Mouse (Mus musculus): ENCODE measurements around the gene Aste1. TPM values are rescaled to one million over a fixed set of nuclear protein-coding genes. Genes with fewer than 3 reads are reported as not detected.
A peak's percentile ranks its signal among the peaks of the same experiment; 100 is the strongest.

Gene Aste1
- total RNA-seq (2015) (12.1 and 15.8 TPM in 2 replicates), total RNA-seq (2017) (6.0 and 7.8 TPM in 2 replicates)

DNA sequence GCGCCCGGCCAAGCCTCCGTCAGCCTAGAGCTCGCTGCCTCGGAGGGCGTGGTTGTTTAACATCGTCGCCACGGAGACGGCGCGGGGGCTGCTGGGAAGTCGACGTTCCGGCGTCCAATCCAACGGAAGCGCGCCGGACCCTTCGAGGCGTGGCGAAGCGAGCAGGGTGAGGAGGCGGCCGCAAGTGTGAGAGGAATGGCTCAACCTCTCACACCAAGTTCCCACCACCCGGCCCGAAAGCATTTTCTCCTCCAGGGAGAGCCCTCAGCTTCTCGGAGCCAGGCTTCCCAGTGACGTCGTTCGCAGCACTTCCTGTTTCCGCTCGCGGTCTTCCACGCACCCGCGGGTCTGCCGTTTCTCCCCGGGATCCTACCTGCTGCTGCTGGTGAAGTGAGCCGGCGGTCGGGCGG, at the start of gene Aste1, which contains the start of gene Nek11:
Gene Aste1, plus strand, starts transcription at position 175 of the 410 bp plus-strand sequence.
Gene Nek11, minus strand, starts transcription at position 307 of the 410 bp plus-strand sequence.
- peak; percentile 98 for ATAC-seq (ENCODE audit: poor library complexity, severe bottlenecking)

DNA sequence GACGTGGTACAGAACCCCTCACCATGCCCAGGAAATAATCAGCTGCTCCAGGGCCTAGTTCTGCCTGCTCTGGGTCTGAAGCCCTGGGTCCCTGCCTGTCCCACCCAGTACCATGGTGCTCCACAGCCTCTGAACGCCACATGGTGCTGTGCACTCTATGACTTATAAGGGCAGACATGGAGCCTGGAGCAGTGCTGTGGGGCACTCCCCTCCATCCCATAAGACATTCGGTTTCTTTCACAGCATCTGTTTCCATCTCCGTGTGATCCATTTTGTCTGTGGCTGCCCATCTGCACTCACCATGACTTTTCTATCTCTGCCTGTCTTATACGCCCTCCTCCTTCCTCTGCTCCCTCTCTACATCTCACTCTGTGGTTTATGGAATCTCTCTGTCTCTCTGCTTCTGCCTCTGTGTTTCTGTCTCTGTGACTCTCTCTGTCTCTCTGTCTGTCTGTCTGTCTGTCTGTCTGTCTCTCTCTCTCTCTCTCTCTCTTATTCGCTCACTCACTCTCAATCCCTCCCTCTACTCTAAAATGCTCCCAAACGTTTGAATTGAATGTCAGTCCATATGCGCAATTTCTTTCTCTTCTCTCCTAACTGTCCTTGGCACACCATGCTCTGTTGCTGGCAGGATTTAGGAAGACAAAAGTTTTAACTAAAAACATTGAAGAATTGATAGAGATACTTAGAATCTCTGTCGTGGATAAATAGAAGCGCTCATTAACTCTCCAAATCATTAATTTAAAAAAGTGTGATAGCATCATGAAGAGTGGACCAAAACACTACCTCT, 46.8 kb upstream of the Aste1 start:
- ATAC-seq (ENCODE audit: poor library complexity, severe bottlenecking), result no peak

DNA sequence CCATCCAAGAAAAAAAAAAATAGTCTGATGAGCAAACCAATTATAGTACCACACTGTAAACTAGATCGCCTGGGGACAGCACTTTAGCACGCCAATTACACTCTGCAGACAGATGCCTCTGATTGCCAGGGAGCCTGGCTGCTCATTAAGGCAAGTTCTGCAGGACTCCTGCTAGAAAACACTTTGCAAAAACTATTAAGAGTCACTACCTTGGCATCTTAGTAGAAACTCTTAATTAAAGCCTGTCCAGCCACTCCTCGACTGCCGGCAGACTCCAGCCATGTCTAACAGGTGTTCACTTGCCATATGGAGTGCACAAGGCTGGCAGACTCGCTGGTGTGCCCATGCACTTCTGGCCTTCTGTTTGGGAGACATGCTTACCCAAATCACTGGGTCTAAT, 46.2 kb upstream of the Aste1 start:
- ATAC-seq (ENCODE audit: poor library complexity, severe bottlenecking), result no peak

DNA sequence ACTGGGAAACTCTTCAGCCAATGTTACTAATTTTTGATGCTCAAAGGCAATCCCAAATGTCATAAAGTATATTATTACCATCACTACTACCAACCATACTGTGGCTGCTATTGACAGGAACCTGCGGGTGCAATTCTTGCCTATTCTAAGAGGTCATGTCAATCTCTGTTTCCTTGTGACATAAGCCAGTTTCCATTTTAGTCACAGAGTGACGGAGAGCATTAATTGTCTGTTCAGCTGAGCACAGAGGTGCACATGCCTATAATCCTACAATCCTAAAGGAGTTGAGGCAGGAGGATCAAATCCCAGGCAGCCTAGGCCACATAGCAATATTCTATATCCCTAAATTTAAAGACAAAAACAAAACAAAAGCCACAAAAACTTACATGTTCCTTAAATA, 33.0 kb upstream of the Aste1 start:
- ATAC-seq (ENCODE audit: poor library complexity, severe bottlenecking), result no peak

DNA sequence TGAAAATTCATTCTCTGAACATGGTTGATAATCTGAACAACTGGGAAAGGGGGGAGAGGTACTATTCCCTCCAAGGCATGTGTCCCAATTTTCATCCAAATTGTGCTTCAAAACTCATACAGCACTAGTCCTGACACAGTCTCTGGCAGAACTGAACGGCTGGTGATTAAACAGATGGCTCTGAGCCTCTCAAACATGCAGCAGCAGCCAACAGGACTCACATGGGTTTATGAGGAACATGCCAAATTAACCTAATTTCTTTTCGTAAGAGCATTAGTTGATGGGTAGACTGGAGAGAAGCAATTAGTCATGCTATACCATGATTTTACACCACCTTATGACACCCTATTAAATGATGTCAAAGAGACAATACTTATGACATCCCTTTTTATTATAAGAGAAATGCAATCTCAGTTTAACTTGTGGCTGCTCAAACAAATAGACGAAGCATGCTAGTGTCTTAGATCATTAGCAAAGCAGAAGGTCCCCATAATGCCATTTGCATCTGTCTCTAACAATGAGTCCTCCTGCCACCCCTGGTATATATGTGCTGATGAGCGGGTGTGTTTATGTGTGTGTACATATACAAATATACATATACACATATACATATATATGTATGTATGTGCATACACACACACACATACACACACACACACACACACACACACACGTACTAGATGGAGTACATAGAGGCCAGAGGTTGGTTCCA, 31.5 kb upstream of the Aste1 start:
- ATAC-seq (ENCODE audit: poor library complexity, severe bottlenecking), result no peak

DNA sequence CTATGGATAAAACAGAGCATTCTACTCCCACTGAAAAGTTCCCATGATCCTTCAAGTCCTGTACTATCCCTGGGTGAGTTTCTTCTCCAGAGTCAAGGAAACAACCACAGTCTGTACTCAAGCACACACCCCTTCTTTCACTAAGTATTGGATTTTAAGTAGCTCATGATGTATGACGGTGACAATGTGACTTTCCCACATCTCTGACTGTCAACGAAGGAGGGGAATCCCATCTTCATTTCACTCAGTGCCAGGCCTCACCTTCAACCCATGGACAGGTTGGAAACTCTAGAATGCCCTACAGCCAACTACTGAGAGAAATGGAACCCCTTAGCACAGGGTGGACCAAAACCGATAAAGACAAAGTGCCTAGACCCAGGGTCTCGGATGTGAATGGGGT, 29.0 kb upstream of the Aste1 start:
- ATAC-seq (ENCODE audit: poor library complexity, severe bottlenecking), result no peak

DNA sequence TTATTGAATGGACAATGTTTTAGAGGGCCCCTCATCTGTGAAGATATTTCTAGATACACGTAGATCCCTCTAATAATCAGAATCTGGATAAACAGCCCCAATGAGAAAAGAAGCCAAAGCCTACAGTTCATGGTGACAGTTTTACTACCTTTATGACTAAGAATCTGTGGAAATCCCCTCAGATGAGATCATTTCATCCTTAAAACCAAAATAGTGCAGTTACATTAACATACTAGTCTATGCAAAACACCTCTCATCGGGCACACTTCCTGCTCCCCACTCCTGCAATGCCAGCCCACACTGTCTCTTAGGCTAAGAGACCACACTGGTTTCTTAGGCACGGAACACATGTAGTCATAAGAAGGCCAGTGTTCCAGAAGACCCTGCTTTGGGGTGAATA, 26.6 kb upstream of the Aste1 start:
- no peak for ATAC-seq (ENCODE audit: poor library complexity, severe bottlenecking)

DNA sequence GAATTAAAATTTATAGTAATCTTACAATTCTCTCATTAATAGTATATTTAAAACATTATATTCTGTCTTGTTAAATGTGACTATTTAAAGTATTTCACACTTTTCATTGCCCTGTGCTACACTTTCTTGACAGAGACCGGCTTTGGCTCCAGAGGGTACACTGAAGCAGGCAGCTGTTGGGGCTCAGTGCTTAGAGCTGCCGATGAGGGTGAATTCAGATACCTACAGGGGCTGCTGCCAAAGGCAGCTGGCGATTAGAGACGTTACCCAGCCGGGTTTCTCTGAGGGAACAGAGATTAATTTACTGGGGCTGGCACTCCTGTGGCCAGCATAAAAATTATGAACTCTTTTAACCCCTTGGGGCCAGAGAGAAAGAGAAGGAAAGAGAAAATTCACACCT, 20.8 kb upstream of the Aste1 start:
- no peak for ATAC-seq (ENCODE audit: poor library complexity, severe bottlenecking)

DNA sequence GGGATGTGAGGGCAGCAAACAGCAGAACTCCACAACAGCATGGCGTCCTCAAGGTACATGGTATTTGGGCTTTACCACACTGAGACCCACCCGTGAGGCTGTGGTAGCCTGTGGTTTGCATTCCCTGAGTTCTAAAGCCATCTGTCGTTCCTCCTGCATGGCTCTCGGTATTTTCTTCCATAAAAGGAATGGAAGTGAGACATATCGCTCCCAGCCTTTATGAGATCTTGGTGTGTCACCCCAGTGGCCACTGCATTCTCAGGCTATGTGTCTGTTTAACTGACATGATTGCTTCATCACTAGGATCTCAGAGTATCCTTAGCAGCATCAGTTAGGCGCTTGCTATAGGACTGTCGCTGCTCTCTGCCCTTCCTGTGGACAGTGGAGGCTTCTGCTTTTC, 18.8 kb upstream of the Aste1 start:
- no peak for ATAC-seq (ENCODE audit: poor library complexity, severe bottlenecking)

DNA sequence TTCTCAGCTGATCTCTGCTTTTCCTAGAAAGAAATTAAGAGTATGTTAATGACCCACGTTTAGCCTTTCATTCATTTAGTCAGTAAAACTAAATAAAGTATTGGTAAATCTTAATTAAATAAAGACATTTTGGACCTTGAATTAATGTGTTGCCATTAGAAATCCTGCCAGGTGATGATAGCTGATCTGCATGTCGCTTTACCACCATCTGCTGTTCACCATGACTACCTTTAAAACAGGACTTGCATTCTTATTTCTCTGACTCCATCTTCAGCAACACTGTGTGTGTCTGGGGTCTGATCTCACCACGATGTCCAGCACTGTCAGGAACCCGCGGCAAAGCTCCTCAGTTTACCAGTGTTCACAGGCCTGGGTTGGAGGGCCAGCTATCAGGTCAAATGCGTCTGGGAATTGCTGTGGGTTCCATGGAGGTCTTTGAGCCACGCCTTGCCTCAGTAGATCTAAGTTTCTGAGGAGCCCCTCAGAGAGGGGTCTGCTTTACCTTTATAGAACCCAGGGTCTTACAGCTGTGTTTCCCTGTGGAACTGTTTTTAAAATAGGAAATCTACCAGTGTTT, 18.1 kb upstream of the Aste1 start:
- no peak for ATAC-seq (ENCODE audit: poor library complexity, severe bottlenecking)

DNA sequence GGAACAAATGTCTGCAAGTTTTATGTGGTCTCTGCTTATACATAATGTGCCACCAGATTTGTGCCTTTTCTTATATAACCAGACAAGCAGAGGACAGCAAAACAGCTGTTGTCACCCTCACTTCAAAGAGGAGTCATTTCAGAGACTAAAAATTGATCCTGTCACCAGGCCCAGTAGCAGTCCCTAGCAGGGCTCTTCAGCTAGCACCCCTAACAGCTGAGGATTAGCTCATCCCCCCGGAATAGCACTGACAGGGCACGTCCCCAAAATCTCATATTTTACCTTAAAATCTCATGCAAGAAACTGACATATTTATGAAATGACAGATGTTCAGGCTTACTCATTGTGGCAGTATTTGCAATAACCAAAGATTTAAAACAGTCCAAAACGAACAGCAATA, 17.6 kb upstream of the Aste1 start:
- no peak for ATAC-seq (ENCODE audit: poor library complexity, severe bottlenecking)

DNA sequence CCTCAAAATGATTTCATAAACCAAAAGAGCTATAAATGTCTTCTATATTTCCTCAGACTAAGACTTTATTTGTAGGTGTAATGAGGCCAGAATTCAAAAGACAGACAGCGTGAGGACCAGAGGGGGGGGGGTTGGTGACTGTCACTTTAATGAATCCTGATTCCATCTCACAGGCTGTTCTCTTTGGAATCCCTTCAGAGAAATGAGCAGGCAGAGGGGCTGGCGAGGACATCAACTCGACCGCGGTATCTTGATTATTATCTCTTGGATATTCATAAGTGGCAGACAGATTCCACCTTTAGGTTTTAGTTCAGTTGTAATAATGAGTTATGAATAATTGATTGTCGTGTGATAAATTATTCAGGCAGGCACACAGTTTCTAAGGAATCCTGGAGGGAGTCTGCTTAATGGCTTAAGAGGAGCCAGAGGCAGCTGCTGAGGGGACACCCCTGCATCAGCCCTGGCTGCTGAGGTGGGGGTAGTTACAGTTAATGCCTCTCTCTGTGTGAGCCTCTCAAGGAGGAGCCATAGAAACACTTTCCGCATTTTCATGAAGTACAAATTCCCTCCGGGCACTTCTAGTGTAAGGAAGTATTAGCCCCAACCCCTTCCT, 15.6 kb upstream of the Aste1 start:
- ATAC-seq (ENCODE audit: poor library complexity, severe bottlenecking), result no peak

DNA sequence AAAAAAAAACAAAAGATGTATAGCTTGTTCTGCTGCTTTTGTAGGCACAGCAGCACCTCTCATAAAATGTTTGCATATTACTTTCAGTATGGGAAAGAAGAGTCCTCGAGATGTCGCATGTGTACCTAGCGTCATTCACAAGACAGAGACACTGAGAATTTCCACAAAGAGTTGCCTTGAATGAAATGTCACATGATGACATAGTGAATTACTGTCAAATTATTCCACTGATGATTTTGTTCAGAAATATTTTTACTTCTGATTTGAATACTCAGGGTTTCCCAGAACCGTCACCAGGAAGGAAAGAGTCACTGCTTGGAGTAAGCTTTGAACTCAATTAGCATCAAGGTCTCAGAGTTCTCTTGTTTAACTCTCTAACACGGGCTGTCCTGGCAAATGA, 7.8 kb upstream of the Aste1 start:
- no peak for ATAC-seq (ENCODE audit: poor library complexity, severe bottlenecking)

DNA sequence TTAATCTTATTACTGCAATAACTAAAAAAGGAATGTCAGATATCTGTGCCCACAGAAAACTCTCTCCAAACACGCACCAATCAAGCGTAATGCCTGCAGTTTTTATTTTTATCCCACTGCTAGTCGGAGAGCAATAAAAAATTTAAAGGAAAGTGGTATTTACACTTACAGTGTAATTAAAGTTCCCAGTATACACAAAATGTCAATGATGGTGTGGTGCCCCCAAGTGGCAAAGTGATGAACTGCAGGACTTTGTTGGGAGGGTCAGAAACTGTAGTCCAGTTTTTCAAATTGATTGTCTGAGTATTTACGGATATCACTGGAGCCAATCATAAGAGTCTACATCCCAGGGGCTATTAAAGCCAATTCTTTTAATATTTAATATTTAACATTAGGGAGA, 5.9 kb upstream of the Aste1 start:
- ATAC-seq (ENCODE audit: poor library complexity, severe bottlenecking), result peak; percentile 85

DNA sequence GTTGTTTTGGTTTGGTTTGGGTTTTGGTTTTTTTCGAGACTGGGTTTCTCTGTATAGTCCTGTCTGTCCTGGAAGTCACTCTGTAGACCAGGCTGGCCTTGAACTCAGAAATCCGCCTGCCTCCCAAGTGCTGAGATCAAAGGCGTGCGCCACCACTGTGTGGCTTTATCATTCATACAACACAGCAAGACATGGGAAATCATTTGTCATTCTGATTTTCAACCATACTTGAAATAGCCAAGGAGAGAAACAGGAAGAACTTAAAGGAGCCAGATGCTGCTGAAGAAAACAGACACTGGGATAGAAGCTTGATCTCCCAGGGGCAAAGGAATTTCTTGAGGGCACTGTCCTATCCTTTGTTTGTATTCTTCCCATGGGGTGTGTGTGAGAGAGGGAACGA, 4.6 kb upstream of the Aste1 start:
- no peak for ATAC-seq (ENCODE audit: poor library complexity, severe bottlenecking)

DNA sequence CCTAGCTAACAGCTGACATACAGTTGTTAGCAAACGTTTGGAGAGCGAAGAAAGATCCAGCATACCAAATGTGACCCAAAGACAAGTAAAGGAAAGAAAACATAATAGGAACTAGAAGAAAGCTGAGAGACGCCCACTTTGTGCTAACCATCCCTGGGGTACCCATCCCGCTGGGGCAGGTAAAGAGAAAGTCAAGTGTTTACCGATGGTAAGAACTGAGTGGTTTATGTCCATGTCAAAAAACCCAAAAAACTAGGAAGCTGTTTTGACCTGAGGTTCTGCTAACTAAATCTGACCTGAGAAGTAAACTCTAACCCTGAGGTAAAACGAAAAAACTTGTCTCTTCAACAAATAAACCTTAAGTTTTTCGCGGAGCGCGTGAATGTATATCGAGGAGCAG, 472 bp upstream of the Aste1 start:
- peak; percentile 1; the same call in 1 of the 2 replicates for ATAC-seq (ENCODE audit: poor library complexity, severe bottlenecking)

DNA sequence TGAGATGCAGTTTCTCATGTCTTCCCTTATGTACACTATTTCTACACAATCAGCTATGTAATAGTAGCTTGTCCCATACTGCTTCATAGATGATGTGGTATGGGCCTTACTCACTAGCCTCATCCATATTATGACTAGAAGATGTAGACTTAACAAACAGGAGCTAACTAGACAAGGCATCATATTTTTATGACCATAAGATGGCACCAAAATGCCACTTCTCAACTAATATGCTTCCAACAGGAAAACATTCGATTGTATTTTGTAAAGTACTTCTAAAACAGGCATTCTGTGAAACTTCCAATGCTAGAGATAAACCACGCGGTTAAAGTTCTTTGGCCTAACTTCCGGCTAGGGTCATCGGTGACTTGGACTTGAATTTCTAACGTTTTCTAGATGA, 13.4 kb downstream of the Aste1 start:
- 0 out of 2 replicates have a peak, but pooled peaks have one; percentile 10 for ATAC-seq (ENCODE audit: poor library complexity, severe bottlenecking)

DNA sequence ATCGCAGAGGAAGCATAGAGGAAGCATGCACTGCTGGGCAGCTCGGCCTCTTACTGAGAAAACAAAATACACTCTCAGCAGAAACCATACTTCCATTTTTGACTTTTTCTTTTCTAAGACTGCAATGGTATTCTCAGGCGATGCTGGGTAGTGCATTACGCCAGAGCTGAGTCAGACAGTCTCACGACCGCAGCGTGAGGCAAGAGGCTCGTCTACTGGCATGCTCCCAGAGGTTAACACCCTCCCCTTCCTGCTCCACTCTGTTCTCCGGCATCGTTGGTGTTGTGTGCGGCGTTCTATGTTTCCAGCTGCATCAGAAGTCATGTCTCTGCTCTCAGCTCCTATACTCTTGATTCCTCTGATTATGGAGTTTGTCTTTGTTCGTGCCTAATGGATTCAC, 63.8 kb downstream of the Aste1 start:
- peak; percentile 100 for ATAC-seq (ENCODE audit: poor library complexity, severe bottlenecking)

DNA sequence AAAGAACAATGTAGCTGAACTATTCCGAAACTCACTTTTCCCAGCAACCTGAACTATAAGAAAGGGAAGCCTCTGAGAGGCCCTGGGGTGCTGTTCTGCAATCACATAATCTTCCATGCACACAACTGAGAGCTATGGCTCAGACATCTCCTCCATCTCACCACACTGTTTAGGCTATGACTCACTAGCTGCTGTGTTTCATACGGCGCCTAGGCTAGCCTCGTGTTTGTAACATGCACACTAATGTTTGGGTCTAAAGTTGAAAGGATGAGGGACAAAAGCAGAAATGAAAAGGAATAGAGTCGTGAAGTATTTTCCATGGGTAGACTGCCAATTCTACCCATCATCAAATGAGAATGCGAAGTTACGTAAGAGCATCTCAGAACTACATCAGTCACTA, 66.3 kb downstream of the Aste1 start:
- ATAC-seq (ENCODE audit: poor library complexity, severe bottlenecking), result no peak

Data from megakaryocyte, adult 5-6 weeks (primary cell).